Mouse (Mus musculus): ENCODE results near the gene Cdk12.
A peak's percentile ranks its signal among the peaks of the same experiment; 100 is the strongest.
"Not testable (repeated sequence)": the region's sequence is repeated elsewhere in the genome, so short reads cannot be mapped to it uniquely, and the experiment has no call there.

Gene Cdk12

DNA sequence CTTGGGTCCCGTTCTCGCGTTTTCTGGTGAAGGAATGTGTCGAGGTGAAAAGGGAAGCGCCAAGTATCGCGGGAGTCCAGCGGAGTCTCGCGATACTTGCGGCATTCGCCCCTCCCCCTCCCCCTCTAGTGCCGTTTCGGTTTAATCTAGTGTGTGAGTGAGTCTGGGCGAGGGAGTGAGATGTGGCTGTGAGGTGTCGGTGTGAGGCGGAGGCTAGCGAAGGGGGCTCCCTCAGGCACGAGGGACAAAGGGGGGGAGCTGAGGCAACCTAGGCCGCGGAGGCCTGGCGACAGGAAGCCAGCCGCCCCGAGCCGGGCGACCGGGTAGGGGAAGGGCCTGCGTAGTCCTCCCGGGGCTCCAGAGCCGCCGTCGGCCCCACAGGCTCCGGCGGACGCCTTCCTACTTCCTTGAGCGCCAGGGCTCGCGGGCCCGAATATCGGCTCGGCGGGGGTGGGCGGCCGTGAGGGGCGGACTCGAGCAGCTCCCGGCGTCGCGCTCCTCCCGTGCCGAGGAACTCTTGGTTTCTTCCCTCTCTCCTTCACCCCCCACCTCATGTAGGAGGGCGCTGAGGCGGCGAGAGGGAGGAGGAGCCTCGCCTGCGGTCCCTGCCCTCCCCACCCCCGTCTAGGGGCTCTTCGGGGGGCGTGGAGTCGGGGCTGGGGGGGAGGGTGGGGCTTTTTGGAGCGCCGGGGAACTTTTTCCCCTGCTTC is at the start of gene Cdk12:
TSS of gene Cdk12 (plus strand) at position 419 of the 710 bp plus-strand sequence.
- DNase-seq (ENCODE audit: low spot score in 2 of 2) = peak; percentile 95 to 98

DNA sequence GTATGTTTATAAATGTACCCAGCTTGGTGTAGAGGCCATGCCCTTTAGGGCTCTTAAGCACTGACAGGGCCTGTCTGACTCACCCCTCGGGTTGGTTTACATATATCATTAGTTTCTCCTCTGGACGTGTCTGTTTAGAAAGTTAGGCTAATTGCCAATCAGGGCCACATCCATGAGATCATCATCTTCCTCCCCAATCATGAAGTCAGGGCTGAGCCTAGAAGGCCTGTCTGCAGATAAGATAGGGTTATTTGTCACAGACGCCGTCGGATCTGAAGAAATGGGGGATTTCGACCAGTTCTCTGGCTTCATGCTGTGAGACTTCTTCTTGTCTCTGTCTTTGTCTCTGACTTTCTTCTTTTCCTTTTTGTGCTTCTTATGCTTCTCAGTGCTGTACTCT is 47.8 kb upstream of the Cdk12 start:
- DNase-seq (ENCODE audit: low spot score in 2 of 2) = no peak

DNA sequence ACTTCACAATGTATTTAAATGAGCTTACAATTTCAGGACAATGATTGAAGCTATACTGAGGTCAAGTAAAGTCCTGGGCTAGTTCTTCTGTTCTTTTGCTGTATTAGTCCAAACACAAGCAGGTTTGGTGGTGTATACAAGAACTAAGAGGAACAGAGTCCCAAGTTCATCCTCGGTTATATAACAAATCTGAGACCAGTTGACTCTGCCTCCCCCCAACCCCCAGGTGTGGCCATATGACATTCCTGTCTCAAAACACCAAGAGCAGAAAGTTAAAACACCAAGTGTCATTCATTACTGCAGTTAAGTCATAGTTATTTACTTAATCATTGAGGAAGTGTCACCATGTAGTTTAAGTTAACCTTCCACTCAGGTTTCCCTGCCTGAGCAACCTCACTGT is 34.5 kb upstream of the Cdk12 start:
- DNase-seq (ENCODE audit: low spot score in 2 of 2) = no peak

DNA sequence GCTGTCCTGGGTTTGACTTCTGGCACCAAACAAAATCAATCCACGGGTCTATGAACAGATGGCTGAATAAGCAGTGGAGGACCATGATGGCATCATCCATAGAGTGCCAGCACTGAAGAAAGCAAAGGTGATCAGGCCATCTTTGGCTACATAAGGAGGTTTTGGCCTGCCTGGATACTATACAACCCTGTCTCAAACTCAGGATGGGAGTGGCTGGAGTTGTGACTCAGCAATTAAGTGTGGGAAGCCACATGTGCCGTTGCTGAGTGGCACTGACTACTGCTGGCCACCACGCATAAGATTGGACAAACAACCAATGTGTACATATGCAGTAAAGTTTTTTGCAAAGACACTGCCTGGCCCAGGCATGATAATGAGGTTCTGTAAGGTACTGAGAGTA is 20.7 kb upstream of the Cdk12 start:
- not testable (repeated sequence) for DNase-seq (ENCODE audit: low spot score in 2 of 2)

DNA sequence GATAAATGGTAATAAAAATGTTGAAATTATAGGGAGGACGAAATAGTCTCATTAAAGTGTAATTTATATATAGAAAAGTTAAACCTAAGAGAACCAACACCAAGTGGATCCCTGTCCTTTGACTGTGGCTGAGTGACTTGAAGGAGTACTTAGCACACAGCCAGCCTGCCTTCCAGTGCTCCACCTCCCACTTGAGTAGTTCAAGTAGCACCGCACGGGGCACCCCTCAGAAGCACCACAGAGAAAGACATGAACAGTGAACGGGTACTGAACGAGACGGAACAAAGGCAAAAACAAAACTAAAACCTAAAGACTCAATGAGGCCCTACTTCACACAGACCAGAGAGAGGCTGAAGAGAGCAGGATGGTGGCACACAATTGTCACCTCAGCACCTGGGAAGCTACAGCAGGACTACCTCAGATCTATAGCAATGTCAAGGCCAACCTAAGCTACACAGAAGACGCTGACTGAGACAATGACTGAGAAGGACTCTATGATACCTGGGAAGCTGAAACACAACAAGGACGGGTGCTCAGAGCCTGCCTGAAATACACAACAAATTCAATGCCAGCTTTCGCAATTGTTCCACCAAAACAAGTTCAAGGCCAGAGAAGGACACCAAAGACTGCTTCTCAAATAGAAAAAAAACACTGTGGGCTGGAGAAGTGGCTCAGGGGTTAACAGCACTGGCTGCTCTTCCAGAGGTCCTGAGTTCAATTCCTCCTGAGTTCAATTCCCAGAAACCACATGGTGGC is 15.0 kb upstream of the Cdk12 start:
- no peak for DNase-seq (ENCODE audit: low spot score in 2 of 2)

DNA sequence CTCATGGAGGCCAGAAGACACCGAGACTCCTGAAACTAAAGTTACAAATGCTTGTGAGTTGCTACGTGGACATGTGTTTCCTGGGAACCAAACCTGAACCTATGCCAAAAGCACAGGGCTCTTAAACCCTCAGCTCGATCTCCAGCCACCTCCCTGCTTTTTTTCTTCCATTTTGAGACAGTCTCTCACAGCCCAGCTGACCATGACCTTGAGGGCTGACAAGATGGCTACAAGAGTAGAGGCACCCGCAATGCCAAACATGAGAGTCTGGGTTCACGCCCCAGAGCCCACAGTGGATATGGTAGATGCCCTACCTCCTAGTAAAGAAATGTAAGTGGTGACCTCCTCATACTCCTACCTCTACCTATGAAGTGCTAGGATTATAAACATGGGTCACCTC is 12.0 kb upstream of the Cdk12 start:
- no peak for DNase-seq (ENCODE audit: low spot score in 2 of 2)

DNA sequence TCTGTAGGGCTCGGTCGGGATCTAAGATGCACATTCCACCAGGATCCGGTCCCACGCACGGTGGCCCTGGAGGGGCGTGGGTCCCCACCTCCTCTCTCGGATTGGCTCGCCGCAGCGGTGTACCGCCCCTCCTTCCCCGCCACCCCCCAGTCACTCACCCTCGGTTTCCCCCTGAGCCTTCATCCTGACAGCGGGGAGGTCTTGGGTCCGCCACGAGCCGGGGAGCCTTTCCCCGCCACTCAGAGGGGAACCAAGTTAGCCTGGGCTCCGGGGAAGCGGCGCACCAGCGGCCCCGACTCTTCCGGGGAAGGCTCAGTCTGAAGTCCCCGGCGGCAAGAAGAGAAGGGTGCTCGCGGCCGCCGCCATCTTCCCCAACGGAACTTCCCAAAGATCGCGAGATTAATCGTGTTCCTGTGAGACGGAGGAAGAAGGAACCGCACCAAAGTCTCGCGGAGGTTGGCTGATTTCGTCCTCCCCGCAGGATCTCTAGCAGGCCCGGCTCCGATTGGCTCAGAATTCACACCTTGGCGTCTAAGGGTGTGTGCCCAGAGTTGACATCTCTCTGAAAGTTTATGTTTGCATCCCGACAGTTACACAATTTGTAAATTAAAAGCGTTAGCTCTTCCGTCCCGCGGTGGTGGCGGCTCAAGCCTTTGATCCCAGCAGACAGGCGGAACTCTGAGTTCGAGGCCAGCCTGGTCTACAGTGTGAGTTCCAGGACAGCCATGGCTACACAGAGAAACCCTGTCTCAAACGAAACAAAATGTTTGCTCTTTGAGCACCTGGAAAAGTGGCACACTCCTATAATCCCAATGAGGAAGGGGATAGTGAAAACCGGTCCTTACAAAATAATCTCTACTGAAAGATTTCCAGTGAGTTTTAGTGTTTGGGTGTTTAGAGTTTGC is 9.7 kb upstream of the Cdk12 start, which contains the start of gene Med1:
TSS of gene Med1 (minus strand) at position 393 of the 905 bp plus-strand sequence.
- peak; percentile 93 to 95 for DNase-seq (ENCODE audit: low spot score in 2 of 2)

DNA sequence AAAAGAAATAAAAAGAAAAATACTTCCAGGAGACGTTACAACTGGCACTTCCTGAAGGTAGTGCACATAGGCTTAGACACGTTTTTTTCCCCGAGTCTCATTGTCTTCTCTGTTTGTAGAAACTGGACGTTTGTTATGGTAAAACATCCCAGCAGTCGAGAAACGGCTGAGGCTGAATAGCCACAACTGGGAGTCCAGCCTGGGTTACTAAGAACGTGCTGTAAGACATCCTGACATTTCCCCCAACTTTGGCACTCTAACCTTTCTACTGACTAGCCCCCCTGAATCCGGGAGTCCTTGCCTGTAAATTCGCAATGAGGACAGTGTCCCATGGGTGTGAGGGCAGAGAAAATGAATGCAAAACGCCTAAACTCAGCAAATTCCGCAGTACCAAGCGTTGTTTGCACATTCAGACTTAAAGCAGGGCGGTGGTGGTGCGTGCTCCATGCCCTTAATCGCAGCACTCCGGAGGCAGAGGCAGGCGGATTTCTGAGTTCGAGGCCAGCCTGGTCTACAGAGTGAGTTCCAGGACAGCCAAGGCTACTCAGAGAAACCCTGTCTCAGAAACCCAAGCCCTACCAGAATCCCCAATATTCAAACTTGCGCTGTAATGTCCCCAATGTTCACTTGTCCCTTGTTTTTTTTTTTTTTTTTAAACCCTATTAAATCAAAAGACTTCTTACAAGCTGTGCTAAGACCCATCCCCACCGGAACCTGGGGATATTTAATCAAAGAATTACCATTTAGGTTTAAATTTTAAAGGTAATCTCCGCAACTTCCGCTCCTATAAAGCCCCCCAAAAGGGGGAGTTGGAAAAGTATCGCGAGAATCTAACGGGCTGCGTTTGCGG is 843 bp upstream of the Cdk12 start:
- DNase-seq (ENCODE audit: low spot score in 2 of 2) = peak; percentile 13 to 36

DNA sequence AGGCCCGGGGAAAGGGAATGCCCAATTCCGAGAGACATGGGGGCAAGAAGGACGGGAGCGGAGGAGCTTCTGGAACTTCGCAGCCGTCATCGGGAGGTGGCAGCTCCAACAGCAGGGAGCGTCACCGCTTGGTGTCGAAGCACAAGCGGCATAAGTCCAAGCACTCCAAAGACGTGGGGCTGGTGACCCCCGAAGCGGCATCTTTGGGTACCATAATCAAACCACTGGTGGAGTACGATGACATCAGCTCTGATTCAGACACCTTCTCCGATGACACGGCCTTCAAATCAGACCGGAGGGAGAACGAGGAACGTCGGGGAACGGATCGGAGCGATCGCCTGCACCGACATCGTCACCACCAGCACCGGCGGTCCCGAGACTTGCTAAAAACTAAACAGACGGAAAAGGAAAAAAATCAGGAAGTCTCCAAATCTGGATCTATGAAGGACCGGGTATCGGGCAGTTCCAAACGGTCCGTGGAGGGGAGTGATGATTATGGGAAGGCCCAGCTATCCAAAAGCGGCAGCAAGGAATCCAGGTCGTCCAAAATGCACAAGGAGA is 572 bp downstream of the Cdk12 start:
- peak in 1 of 2 experiments; percentile 38 for DNase-seq (ENCODE audit: low spot score in 2 of 2)

DNA sequence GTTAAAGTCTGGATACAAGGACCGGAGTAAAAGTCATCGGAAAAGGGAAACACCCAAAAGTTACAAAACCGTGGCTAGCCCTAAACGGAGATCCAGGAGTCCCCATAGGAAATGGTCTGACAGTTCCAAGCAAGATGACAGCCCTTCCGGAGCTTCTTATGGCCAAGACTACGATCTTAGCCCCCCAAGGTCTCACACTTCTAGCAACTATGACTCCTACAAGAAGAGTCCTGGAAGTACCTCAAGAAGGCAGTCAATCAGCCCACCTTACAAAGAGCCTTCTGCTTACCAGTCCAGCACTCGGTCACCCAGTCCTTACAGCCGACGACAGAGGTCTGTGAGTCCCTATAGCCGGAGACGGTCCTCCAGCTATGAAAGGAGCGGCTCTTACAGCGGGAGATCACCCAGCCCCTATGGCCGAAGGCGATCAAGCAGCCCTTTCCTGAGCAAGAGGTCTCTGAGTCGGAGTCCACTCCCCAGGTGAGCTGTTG is 1.1 kb downstream of the Cdk12 start:
- DNase-seq (ENCODE audit: low spot score in 2 of 2) = peak; percentile 16 to 27

DNA sequence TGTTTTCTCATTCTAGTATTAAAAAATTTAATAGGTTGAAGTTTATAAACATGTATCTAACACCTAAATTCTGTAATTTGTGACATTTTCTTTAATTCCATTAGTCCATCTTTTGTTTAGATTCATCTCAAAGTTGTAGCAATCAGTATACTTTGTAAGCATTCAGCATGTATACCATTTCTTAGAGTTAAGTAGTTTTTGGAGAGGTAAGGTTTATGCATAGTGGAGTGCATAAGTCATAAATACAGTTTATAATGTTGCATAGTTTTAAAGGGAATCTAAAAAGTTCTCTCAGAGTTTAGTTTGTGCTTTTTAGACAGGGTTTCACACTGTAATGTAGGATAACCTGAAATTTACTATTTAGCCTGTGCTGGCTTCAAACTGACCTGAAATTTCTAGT is 2.6 kb downstream of the Cdk12 start:
- no peak for DNase-seq (ENCODE audit: low spot score in 2 of 2)

DNA sequence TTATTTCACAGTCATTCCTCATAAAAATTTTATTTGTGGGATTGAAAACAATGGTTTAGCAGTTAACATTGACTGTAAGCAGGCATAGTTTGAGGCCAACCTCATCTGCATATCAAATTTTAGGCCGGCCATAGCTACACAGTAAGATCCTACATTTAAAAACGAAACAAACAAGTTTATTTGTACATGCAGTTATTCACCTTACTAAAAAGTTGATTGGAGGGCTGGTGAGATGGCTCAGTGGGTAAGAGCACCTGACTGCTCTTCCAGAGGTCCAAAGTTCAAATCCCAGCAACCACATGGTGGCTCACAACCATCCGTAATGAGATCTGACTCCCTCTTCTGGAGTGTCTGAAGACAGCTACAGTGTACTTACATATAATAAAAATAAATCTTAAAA is 3.4 kb downstream of the Cdk12 start:
- DNase-seq (ENCODE audit: low spot score in 2 of 2) = not testable (repeated sequence)

DNA sequence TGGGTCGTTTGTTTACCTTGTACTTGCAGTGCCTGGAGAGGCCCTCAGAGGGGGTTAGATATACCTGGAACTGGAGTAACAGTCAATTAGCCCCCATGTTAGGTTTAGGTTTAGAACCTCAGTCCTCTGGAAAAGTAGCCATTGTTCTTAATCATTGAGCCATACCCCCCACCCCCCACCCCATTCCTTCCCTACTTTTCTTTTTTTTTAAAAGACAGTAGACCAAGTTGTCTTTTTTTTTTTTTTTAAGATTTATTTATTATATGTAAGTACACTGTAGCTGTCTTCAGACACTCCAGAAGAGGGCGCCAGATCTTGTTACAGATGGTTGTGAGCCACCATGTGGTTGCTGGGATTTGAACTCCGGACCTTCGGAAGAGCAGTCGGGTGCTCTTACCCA is 6.8 kb downstream of the Cdk12 start:
- not testable (repeated sequence) for DNase-seq (ENCODE audit: low spot score in 2 of 2)

DNA sequence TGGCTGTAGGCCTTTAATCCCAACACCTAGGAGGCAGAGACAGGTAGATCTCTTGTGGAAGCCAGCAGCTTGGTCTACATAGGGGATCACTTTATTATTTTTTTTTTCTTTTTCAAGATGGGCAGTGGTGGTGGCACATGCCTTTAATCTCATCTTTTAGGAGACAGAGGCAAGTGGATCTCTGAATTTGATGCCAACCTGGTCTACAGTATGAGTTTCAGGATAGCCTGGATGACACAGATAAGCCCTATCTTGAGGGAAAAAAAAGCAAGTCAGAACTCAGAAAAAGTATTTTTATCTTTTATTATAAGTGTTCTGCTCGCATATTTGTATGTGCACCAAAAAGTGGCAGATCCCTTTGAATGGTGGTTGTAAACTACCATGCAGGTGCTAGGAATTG is 10.5 kb downstream of the Cdk12 start:
- DNase-seq (ENCODE audit: low spot score in 2 of 2) = no peak

DNA sequence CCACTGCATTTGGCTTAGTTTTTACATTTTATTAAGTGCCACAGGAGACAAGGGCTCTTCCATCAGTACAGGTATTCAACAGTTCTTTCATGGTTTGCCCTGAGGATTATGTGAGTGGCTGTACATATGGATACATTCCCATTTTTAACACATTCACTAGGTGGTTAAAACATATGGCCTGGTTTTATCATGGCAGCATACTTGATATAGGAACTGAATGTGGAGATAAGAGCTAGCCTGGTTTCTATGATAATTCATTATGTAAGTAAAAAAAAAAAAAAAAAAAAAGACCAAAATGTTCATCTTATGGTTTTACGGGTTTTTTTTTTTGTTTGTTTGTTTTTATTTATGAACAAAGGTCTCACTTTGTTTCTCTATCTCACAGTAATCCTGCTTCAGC is 23.5 kb downstream of the Cdk12 start:
- DNase-seq (ENCODE audit: low spot score in 2 of 2) = no peak

DNA sequence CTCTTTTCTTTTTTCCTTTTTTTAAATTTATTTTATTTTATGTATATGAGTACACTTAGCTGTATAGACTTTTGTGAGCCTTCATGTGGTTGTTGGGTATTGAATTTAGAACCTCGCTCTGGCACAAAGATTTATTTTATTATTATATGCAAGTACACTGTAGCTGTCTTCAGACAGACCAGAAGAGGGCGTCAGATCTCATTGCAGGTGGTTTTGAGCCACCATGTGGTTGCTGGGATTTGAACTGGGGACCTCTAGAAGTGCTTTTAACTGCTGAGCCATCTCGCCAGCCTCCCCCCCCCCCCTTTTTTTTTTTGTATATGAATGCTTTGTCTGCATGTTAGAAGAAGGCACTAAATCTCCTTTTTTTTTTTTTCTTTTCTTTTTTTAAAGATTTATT is 35.6 kb downstream of the Cdk12 start:
- no peak for DNase-seq (ENCODE audit: low spot score in 2 of 2)

DNA sequence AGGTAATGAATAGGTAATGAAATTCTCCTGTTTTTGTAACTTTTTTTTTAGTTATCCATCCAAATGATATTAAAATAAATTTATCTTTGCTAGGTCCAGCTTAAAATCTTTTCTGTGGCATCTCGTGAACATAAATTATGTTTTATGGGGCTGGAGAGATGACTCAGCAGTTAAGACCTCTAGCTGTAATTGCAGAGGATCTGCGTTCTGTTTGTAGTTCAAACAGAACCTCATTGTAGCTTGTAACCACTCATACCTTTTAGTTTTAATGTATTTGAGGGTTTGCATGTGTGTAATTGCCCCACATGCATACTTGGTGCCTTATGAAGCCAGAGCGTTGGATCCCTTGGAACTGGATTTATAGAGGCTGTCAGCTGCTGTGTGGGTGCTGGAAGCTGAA is 36.1 kb downstream of the Cdk12 start:
- DNase-seq (ENCODE audit: low spot score in 2 of 2) = no peak

DNA sequence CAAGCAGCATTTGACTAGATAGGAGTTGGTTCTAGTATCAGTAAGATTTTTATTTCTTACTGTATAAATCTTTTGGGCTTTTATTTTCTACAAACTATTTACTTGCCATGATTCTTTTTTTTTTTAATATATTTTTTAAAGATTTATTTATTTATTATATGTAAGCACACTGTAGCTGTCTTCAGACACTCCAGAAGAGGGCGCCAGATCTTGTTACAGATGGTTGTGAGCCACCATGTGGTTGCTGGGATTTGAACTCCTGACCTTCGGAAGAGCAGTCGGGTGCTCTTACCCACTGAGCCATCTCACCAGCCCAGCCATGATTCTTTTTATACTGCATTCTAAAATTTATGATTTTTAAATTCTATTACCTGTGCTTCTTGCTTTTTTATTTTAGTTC is 40.1 kb downstream of the Cdk12 start:
- not testable (repeated sequence) for DNase-seq (ENCODE audit: low spot score in 2 of 2)

DNA sequence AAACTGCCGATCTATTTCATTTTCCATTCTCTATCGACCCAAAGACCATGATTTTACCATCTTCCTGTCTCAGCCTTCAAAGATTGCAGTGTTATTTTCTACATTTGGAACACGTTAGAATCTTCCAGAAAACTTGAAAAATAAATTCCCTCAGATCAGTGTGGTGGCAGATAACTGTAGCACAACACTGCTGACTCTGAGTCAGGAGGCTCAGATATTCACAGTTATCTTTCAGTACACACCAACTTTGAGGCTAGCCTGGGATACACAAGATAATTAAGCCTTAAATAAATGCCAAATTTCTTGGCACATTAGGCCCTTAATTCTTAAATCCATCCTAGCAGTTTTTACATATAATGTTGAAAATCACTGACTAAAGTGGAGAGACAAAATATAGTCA is 41.6 kb downstream of the Cdk12 start:
- no peak for DNase-seq (ENCODE audit: low spot score in 2 of 2)

DNA sequence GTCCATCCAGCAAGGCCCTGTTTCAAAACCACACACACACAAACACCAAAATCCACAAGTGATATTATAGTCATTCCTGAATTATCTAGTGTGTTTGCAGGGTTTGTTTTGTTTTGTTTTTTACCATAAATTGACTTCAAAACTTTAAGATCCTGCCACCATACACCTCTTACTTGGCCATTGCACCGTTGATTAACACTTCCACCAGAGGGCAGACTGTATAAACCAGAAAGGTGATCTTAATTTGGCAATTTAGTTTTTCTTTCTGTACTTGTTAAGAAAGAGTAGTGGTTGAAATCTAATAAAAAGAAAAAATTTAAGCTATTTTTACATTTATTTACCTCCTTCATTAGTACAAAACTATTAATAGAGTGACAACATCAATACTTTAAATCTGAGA is 44.5 kb downstream of the Cdk12 start:
- no peak for DNase-seq (ENCODE audit: low spot score in 2 of 2)

DNA sequence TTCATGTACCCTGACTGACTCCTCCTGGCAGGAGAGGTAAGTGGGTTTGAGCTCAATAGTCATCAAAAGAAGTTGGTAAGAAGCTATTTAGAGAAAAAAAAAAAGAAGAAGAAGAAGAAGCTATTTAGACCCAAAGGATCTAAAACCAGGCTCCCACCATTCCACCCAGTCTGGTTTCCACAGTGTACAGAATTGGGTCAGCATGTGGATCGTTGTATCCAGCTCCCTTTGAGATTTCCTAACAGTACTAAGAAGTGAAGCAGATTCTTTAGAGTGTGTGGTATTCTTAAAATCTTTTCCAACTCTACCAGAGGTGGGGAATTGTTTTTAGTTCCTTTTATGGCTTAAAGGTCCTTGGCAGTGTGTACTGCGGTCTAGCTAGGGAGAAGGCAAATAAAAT is 50.9 kb downstream of the Cdk12 start:
- DNase-seq (ENCODE audit: low spot score in 2 of 2) = no peak
